Mouse (Mus musculus) heart, embryonic 16.5 days (tissue): ENCODE data around the gene Tpst1. TPM values are rescaled to one million over a fixed set of nuclear protein-coding genes. Genes with fewer than 3 reads are reported as not detected.

Experiments used
- ATAC-seq: fragments of 200-750 bp; cut with Nextera tagmentation; replicated peaks from 2 replicates; pipeline ENCODE4 v1.8.0; 2017; ENCODE audit warnings: moderate number of reproducible peaks; ENCODE audit not compliant: insufficient read depth, low FRiP score; ENCODE audit errors: extremely low read depth
- H3K27ac ChIP-seq: fragments of 300-500 bp; sonication (generic); 2 replicates; pipeline ENCODE4 v1.5.1; 2014; ENCODE audit warnings: mild to moderate bottlenecking, low read length, control low read depth, moderate library complexity
- H3K27me3 ChIP-seq: fragments of 300-500 bp; sonication (generic); 2 replicates; pipeline ENCODE4 v1.6.1; 2014; ENCODE audit warnings: low read length, mixed read lengths; ENCODE audit not compliant: control insufficient read depth, insufficient read depth
- H3K36me3 ChIP-seq: fragments of 300-500 bp; sonication (generic); 2 replicates; pipeline ENCODE4 v1.6.1; 2014; ENCODE audit not compliant: control insufficient read depth, insufficient read depth
- H3K4me1 ChIP-seq: fragments of 300-500 bp; sonication (generic); 2 replicates; pipeline ENCODE4 v1.6.1; 2014; ENCODE audit warnings: low read length, mixed read lengths; ENCODE audit not compliant: control insufficient read depth, insufficient read depth
- H3K4me2 ChIP-seq: fragments of 300-500 bp; sonication (generic); 2 replicates; pipeline ENCODE4 v1.6.1; 2014; ENCODE audit warnings: low read depth, mild to moderate bottlenecking, control low read depth, low read length
- H3K4me3 ChIP-seq: fragments of 300-500 bp; sonication (generic); 2 replicates; pipeline ENCODE4 v1.5.1; 2014; ENCODE audit warnings: mild to moderate bottlenecking, control low read depth, low read length
- H3K9ac ChIP-seq: fragments of 300-500 bp; sonication (generic); 2 replicates; pipeline ENCODE4 v1.6.1; 2014; ENCODE audit warnings: low read length, control low read depth
- H3K9me3 ChIP-seq: fragments of 300-500 bp; sonication (generic); replicated peaks from 2 replicates; pipeline ENCODE4 v1.6.1; 2016; ENCODE audit warnings: low read length; ENCODE audit not compliant: control insufficient read depth
- WGBS: fragments of 180-500 bp; shearing (Covaris S2); extraction: QIAGEN DNeasy Blood & Tissue Kit; methylation state at CpG from one replicate; pipeline ENCODE4 v1.1.7; 2014; 5-methylcytosine and 5-hydroxymethylcytosine counted together
- polyA plus RNA-seq: library from polyadenylated mRNA; unstranded; fragments of >200 nt; fragmentation: Nextera tagmentation; extraction: Ambion mirVana; gene quantifications from 2 replicates; pipeline ENCODE4 v1.2.1, GENCODE M21; 2015

The Tpst1 gene
- polyA plus RNA-seq, 1 experiment from 2014 or later, result 26.5 TPM

- Histone ChIP-seq H3K4me1 (peaks cover 11% of the 10 kb centered on the region), H3K4me3 (no peak overlapping the region), H3K36me3 (peaks cover 12% of the 10 kb centered on the region), H3K27me3 (no peaks in the 10 kb centered on the region), H3K27ac (peak overlapping the region; percentile 65), H3K9me3 (no peaks in the 10 kb centered on the region), H3K9ac (no peak overlapping the region), H3K4me2 (no peak overlapping the region)
- 62% methylated on average over 4 of the region's 4 CpGs for WGBS
- ATAC-seq, result no peak
Observed at GRCm38 (mm10) chr5:130060329-130060665, 12.8 kb upstream of the Tpst1 start.

GRCm38 (mm10) chr5:130062096-130062495 lies 11.0 kb upstream of the Tpst1 start:
- Histone ChIP-seq H3K4me2 (no peak overlapping the region), H3K9me3 (peaks cover 3% of the 10 kb centered on the region; the same call in 1 of the 2 replicates), H3K36me3 (peaks cover 10% of the 10 kb centered on the region), H3K4me3 (no peak overlapping the region), H3K4me1 (peaks cover 11% of the 10 kb centered on the region), H3K9ac (no peak overlapping the region), H3K27me3 (no peaks in the 10 kb centered on the region), H3K27ac (peak overlapping the region; percentile 73)
- 63% methylated on average over 2 of the region's 2 CpGs for WGBS
- peak; percentile 35 for ATAC-seq

GRCm38 (mm10) chr5:130063760-130064159 lies 9.4 kb upstream of the Tpst1 start:
- peaks cover 11% of the 10 kb centered on the region for H3K4me1 ChIP-seq
- no peak overlapping the region for H3K4me3 ChIP-seq
- no peak overlapping the region for H3K27ac ChIP-seq
- H3K36me3 ChIP-seq, result peaks cover 5% of the 10 kb centered on the region
- H3K9ac ChIP-seq, result no peak overlapping the region
- H3K4me2 ChIP-seq, result no peak overlapping the region
- 0 out of 2 replicates have a peak, but pooled peaks cover 2% of the 10 kb centered on the region for H3K27me3 ChIP-seq
- no peak for ATAC-seq
- 61% methylated on average over 2 of the region's 2 CpGs for WGBS
- peaks cover 3% of the 10 kb centered on the region for H3K9me3 ChIP-seq

DNA sequence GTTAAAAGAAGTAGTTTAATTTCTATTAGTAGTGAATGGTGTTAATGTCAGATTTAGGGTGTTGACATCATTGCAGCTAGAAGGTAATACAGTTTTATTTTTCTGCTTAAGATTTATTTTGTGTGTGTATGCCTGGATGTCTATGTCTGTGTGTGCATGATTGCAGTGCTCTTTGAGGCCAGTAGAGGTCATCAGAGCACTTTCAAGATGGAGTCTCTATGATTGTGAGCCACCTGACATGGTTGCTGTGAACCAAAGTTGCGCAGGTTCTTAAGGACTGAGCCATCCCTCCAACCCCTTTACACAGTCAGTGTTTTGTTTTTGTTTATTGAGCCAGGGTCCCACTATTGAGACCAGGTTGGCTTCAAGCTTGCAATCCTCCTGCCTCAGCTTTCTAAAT lies 7.5 kb upstream of the Tpst1 start:
- Histone ChIP-seq H3K4me1 (no peaks in the 10 kb centered on the region; the same call in 1 of the 2 replicates), H3K4me2 (no peak overlapping the region), H3K36me3 (peaks cover 4% of the 10 kb centered on the region), H3K9ac (no peak overlapping the region), H3K27ac (no peak overlapping the region), H3K9me3 (peaks cover 7% of the 10 kb centered on the region), H3K27me3 (peaks cover 4% of the 10 kb centered on the region; the same call in 1 of the 2 replicates), H3K4me3 (no peak overlapping the region)
- WGBS, result 96% methylated on average over 1 of the region's 1 CpGs
- ATAC-seq, result no peak

- Histone ChIP-seq H3K4me1 (no peaks in the 10 kb centered on the region), H3K36me3 (no peaks in the 10 kb centered on the region), H3K9me3 (peaks cover 7% of the 10 kb centered on the region), H3K27ac (no peak overlapping the region), H3K4me3 (no peak overlapping the region), H3K27me3 (peaks cover 8% of the 10 kb centered on the region; the same call in 1 of the 2 replicates), H3K9ac (no peak overlapping the region), H3K4me2 (no peak overlapping the region)
- no peak for ATAC-seq
- WGBS, result 53% methylated on average over 3 of the region's 3 CpGs
Observed at GRCm38 (mm10) chr5:130067841-130068264, 5.3 kb upstream of the Tpst1 start.

GRCm38 (mm10) chr5:130074491-130074890 lies 1.4 kb downstream of the Tpst1 start:
- Histone ChIP-seq H3K4me1 (peaks cover 5% of the 10 kb centered on the region; the same call in 1 of the 2 replicates), H3K9me3 (no peaks in the 10 kb centered on the region), H3K4me2 (no peak overlapping the region), H3K9ac (no peak overlapping the region), H3K36me3 (no peaks in the 10 kb centered on the region), H3K4me3 (no peak overlapping the region), H3K27ac (no peak overlapping the region), H3K27me3 (peaks cover 11% of the 10 kb centered on the region)
- WGBS, result 72% methylated on average over 6 of the region's 6 CpGs
- ATAC-seq, result no peak

DNA sequence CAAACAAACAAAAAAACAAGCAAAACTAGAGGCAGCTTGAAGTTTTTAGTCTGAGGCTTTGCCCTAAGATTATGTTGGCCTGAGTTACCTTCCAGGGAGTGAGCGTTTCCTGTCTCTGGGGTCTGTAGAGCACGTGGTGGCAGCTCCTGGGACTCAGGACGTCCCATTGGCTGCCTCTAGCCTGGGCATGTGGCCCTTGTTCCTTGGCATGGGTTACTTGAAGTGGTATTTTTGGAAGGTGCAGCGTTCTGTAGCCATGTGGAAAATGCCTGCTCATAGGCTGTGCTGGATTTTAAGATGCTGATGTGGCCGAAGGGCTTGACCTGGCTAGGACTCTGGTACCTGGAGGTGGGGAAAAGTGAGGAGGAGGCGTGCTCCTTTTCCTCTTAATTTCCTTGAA lies 3.3 kb downstream of the Tpst1 start:
- peaks cover 2% of the 10 kb centered on the region for H3K36me3 ChIP-seq
- H3K4me1 ChIP-seq, result peaks cover 11% of the 10 kb centered on the region
- H3K9ac ChIP-seq, result no peak overlapping the region
- 49% methylated on average over 6 of the region's 6 CpGs for WGBS
- no peak overlapping the region for H3K4me2 ChIP-seq
- no peak overlapping the region for H3K27ac ChIP-seq
- H3K27me3 ChIP-seq, result peaks cover 6% of the 10 kb centered on the region
- no peak for ATAC-seq
- peaks cover 3% of the 10 kb centered on the region for H3K9me3 ChIP-seq
- no peak overlapping the region for H3K4me3 ChIP-seq

GRCm38 (mm10) chr5:130078096-130078833 lies 5.1 kb downstream of the Tpst1 start:
- Histone ChIP-seq H3K9ac (no peak overlapping the region), H3K4me2 (no peak overlapping the region), H3K27me3 (peaks cover 6% of the 10 kb centered on the region), H3K4me1 (peaks cover 11% of the 10 kb centered on the region), H3K36me3 (peaks cover 6% of the 10 kb centered on the region), H3K9me3 (peaks cover 7% of the 10 kb centered on the region), H3K27ac (no peak overlapping the region; the same call in 1 of the 2 replicates), H3K4me3 (no peak overlapping the region)
- no peak for ATAC-seq
- WGBS, result 63% methylated on average over 9 of the region's 9 CpGs

- H3K36me3 ChIP-seq, result peaks cover 6% of the 10 kb centered on the region
- peaks cover 7% of the 10 kb centered on the region for H3K9me3 ChIP-seq
- H3K4me2 ChIP-seq, result peak overlapping the region; percentile 96
- peaks cover 11% of the 10 kb centered on the region for H3K4me1 ChIP-seq
- H3K9ac ChIP-seq, result peak overlapping the region; percentile 84
- peak overlapping the region; percentile 26; the same call in 1 of the 2 replicates for H3K27ac ChIP-seq
- H3K27me3 ChIP-seq, result peaks cover 6% of the 10 kb centered on the region
- ATAC-seq, result peak; percentile 1; the same call in 1 of the 2 replicates
- H3K4me3 ChIP-seq, result peak overlapping the region; percentile 80
- 42% methylated on average over 6 of the region's 6 CpGs for WGBS
Observed at GRCm38 (mm10) chr5:130078834-130079156, 5.7 kb downstream of the Tpst1 start.
